Mouse (Mus musculus): Measurements from ENCODE around the gene Tbx21.

GRCm38 (mm10) chr11:97065538-97066295 lies 49.4 kb downstream of the Tbx21 start:
- TF ChIP-seq POLR2A (IDR thresholded peaks at IDR 0.05; ENCODE audit: control insufficient read depth, low read depth, low read length) (no peak), CTCF (IDR thresholded peaks at IDR 0.05; ENCODE audit: control insufficient read depth, insufficient read depth, insufficient replicate concordance, low read depth, low read length) (no peak)
